Mouse (Mus musculus) C2C12 (cell line): Measurements from ENCODE around the gene Pkig.

ENCODE experiments used
- CTCF ChIP-seq: IDR thresholded peaks from one replicate; pipeline ENCODE4 v1.5.1; 2011; ENCODE audit not compliant: control insufficient read depth, insufficient read depth, insufficient read length
- MYOD1 ChIP-seq: IDR thresholded peaks from one replicate; pipeline ENCODE4 v1.6.1; 2011; ENCODE audit warnings: low read depth; ENCODE audit not compliant: control insufficient read depth, insufficient read length
- USF1 ChIP-seq: IDR thresholded peaks from one replicate; pipeline ENCODE4 v1.6.1; 2011; ENCODE audit warnings: low read depth, mild to moderate bottlenecking, control low read depth, moderate library complexity

DNA sequence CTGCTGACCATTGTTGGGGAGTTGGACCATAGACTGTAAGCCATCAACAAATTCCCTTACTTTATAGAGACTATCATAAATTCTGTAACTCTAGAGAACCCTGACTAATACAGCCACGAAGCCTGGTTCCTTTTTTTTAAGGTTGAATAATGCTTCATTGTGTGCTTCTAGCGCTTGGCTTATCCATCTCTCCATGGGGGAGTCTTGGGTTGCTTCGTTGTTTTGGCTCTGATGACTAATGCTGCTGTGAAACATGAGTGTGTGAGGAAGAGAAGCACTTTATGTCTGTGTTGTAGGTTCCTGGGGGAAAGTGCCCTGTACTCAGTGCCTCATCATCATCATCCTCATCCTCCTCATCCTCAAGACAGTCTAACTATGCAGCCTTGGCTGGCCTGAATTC lies 5.7 kb downstream of the Pkig start:
- TF ChIP-seq CTCF (no peak), USF1 (no peak), MYOD1 (no peak)
